Mouse (Mus musculus) effector memory CD4-positive, alpha-beta T cell, adult 7 months (primary cell): ENCODE measurements around the gene Cnpy1. TPM values are rescaled to one million over a fixed set of nuclear protein-coding genes. Genes with fewer than 3 reads are reported as not detected.

Experiments used
- polyA plus RNA-seq: library from polyadenylated mRNA; unstranded; fragments of 100-300 nt; shearing (Covaris generic); gene quantifications from one replicate; pipeline ENCODE4 v1.2.1, GENCODE M21; 2017

Gene Cnpy1
- polyA plus RNA-seq, result 0.24 TPM

DNA sequence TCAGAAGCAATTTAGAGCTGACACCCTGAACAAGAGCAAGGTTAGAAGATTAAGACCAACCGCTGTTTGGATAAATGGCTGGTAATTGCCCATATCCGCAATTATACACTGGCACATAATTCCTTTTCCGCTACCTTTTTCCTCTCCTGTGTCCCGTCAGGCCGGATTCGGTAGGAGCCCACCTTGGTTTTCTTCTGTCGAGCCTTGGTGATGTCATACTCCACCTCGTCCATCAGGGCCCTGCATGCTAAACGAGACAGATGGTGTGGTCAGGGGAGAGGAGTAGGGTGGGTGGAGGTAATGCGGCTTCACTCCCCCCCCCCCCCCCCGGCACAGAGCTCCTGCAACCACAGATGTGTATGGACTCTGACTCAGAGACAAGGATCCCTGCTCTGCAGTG lies at the start of gene Cnpy1:
TSS of gene Cnpy1 (minus strand) at position 233 of the 400 bp plus-strand sequence.

DNA sequence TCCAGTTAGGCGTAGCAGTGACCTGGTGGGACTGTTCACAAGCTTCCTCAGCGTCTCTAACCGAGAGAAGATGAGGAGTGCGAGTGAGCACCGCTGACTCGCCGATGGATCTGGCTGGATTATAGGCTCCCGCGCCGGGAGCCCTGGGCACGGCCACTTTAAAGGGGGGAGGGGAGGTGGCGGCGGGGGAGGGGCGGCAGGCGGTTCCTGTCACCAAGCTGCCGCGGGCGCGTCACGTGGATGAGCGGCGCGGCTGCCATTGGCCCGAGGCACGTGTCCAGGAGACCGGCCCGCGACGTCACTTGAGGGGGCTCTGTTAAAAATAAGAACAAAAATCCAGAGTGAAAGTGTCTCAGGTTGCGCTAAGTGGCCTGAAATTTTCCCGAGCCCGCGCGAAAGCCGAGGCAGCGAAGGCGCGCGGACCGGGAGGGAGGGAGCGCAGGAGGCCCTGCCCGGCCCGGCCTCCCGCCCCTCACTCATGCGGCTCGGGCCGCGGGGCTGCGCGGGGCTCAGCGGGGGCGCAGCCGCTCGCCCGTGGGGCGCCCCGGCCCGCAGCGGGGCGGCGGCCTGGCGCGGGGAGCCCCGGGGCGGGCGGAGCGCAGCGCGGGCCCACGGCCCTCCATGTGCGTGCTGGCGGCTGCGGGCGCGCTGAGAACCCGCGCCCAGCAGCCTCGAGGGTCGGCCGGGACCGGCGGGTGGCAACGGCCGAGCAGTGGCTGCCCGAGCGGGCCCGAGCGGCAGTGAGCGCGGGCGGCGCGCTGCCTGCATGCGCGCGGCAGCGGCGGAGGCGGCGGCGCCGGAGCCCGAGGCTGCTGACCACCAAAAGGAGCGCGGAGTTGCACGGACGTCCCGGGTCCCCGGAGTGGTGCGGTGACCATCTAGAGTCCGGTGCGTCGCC lies 80.0 kb downstream of the Cnpy1 start, which contains the start of gene En2:
TSS of gene En2 (plus strand) at position 337 of the 898 bp plus-strand sequence.

Other genes with a start within 250 kb of the Cnpy1 start
- gene Insig1, start 174.4 kb downstream of the Cnpy1 start, polyA plus RNA-seq, result 88.1 TPM
- 0.15 TPM for gene En2, start 80.1 kb downstream of the Cnpy1 start, polyA plus RNA-seq
- gene Rbm33, start 71.3 kb upstream of the Cnpy1 start, polyA plus RNA-seq, result 91.7 TPM
- not detected for gene Shh, start 221.4 kb upstream of the Cnpy1 start, polyA plus RNA-seq